Mouse (Mus musculus) heart, embryonic 15.5 days (tissue): ENCODE results near the gene Tram1l1. TPM values are rescaled to one million over a fixed set of nuclear protein-coding genes. Genes with fewer than 3 reads are reported as not detected.
"Not testable (repeated sequence)": the region's sequence is repeated elsewhere in the genome, so short reads cannot be mapped to it uniquely, and the experiment has no call there.

Experiments used
- ATAC-seq: fragments of 200-750 bp; cut with Nextera tagmentation; replicated peaks from 2 replicates; pipeline ENCODE4 v1.8.0; 2017; ENCODE audit warnings: low read depth, moderate TSS enrichment; ENCODE audit not compliant: insufficient number of reproducible peaks, insufficient read depth, low FRiP score
- H3K27ac ChIP-seq: fragments of 300-500 bp; sonication (generic); 2 replicates; pipeline ENCODE4 v1.5.1; 2015; ENCODE audit warnings: mild to moderate bottlenecking, inconsistent platforms
- H3K27me3 ChIP-seq: fragments of 300-500 bp; sonication (generic); 2 replicates; pipeline ENCODE4 v1.6.1; 2015; ENCODE audit warnings: inconsistent platforms
- H3K36me3 ChIP-seq: fragments of 300-500 bp; sonication (generic); 2 replicates; pipeline ENCODE4 v1.6.1; 2015; ENCODE audit warnings: mild to moderate bottlenecking, inconsistent platforms
- H3K4me1 ChIP-seq: fragments of 300-500 bp; sonication (generic); replicated peaks from 2 replicates; pipeline ENCODE4 v1.6.1; 2015; ENCODE audit warnings: inconsistent platforms
- H3K4me2 ChIP-seq: fragments of 300-500 bp; sonication (generic); 2 replicates; pipeline ENCODE4 v1.6.1; 2015; ENCODE audit warnings: inconsistent platforms, mild to moderate bottlenecking, moderate library complexity
- H3K4me3 ChIP-seq: fragments of 300-500 bp; sonication (generic); 2 replicates; pipeline ENCODE4 v1.5.1; 2015; ENCODE audit warnings: mild to moderate bottlenecking, inconsistent platforms
- H3K9ac ChIP-seq: fragments of 300-500 bp; sonication (generic); 2 replicates; pipeline ENCODE4 v1.6.1; 2015; ENCODE audit warnings: mild to moderate bottlenecking, inconsistent platforms
- H3K9me3 ChIP-seq: fragments of 300-500 bp; sonication (generic); replicated peaks from 2 replicates; pipeline ENCODE4 v1.6.1; 2016; ENCODE audit warnings: inconsistent platforms
- WGBS: fragments of 180-500 bp; shearing (Covaris S2); methylation state at CpG from one replicate; pipeline ENCODE4 v1.1.7; 2015; ENCODE audit warnings: mixed read lengths; 5-methylcytosine and 5-hydroxymethylcytosine counted together
- polyA plus RNA-seq: library from polyadenylated mRNA; unstranded; fragments of >200 nt; fragmentation: Nextera tagmentation; extraction: Ambion mirVana; gene quantifications from 2 replicates; pipeline ENCODE4 v1.2.1, GENCODE M21; 2015

Gene Tram1l1
- polyA plus RNA-seq = 2.7 and 3.1 TPM in 2 replicates

GRCm38 (mm10) chr3:124320821-124321576 is at the start of gene Tram1l1:
TSS of gene Tram1l1 (plus strand) at chr3:124320855.
- Histone ChIP-seq H3K36me3 (no peaks in the 10 kb centered on the region), H3K27me3 (no peaks in the 10 kb centered on the region), H3K4me3 (peak within 1 kb of the TSS; percentile 63), H3K9ac (peak within 1 kb of the TSS; percentile 54), H3K27ac (no peak within 1 kb of the TSS), H3K4me2 (peak within 1 kb of the TSS; percentile 85), H3K9me3 (no peaks in the 10 kb centered on the region), H3K4me1 (no peaks in the 10 kb centered on the region; the same call in 1 of the 2 replicates)
- peak; percentile 70 for ATAC-seq
- 3% methylated on average over 53 of the region's 53 CpGs for WGBS

DNA sequence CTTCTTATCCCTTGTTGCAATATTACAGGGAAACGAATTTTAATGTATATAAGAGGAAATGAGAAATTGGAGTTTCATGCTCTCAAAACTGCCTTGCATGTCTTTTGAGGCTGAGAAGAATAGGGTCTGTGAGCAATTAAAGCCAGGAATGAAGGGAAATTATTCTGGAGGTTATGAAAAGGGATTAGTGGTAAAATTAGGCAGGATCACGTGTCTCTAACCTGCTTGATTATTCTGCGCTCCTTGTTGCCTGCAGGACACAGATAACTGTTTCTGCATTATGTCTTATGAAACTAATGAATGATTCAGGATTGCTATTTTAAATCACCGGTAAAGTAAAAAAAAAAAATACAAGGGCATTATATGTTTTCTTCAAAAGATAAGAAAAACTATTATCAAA is 49.4 kb upstream of the Tram1l1 start:
- Histone ChIP-seq H3K4me3 (no peak overlapping the region), H3K36me3 (no peaks in the 10 kb centered on the region), H3K27me3 (no peaks in the 10 kb centered on the region), H3K4me2 (no peak overlapping the region), H3K9me3 (no peaks in the 10 kb centered on the region), H3K27ac (no peak overlapping the region), H3K4me1 (no peaks in the 10 kb centered on the region), H3K9ac (no peak overlapping the region)
- WGBS = 77% methylated on average over 4 of the region's 4 CpGs
- ATAC-seq = no peak

- H3K4me2 ChIP-seq = no peak overlapping the region
- H3K4me3 ChIP-seq = no peak overlapping the region
- H3K36me3 ChIP-seq = no peaks in the 10 kb centered on the region
- no peak overlapping the region for H3K9ac ChIP-seq
- ATAC-seq = no peak
- no peak overlapping the region for H3K27ac ChIP-seq
- no peaks in the 10 kb centered on the region for H3K4me1 ChIP-seq
- H3K9me3 ChIP-seq = no peaks in the 10 kb centered on the region
- WGBS = 60% methylated on average over 3 of the region's 3 CpGs
- no peaks in the 10 kb centered on the region for H3K27me3 ChIP-seq
Measured at GRCm38 (mm10) chr3:124271668-124272067, 49.0 kb upstream of the Tram1l1 start.

DNA sequence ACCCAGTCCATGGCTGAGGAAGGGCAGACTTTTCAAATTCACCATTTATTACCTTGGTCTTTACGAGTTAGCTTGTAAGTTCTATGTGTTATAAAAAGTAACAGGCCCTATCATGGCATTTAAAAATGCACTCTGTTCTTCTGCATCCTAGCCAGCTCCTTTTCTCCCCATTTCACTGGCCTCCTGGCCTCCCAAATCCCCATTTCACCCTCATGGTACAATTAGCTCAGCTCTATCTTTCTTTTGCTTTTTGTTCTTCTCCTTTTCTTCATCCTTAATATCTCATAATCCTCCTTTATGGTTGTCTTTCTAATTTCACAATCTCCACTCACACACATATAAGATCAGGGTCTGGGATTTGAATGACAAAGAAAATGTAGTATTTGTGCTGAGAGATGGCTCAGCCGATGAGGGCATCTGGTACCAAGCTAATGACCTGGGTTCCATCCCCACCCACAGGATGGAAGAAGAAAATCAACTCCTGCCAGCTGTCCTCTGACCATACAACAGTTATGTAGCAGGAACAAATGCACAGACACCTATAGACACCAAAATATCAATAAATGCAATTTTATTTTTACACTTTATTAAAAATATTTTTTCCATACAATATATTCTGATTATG is 48.1 kb upstream of the Tram1l1 start:
- H3K4me3 ChIP-seq = no peak overlapping the region

GRCm38 (mm10) chr3:124274928-124275609 is 45.6 kb upstream of the Tram1l1 start:
- ATAC-seq, H3K36me3 ChIP-seq, H3K9ac ChIP-seq, H3K27me3 ChIP-seq, H3K9me3 ChIP-seq, H3K4me3 ChIP-seq, H3K4me1 ChIP-seq, H3K27ac ChIP-seq: not testable (repeated sequence)
- WGBS = 10% methylated on average over 13 of the region's 13 CpGs
- H3K4me2 ChIP-seq = 0 out of 2 replicates have a peak overlapping the region, but pooled peaks have one; percentile 30

More for the DNA sequence above, 48.1 kb upstream of the Tram1l1 start:
- H3K9me3 ChIP-seq = no peaks in the 10 kb centered on the region
- 66% methylated on average over 2 of the region's 2 CpGs for WGBS
- H3K27ac ChIP-seq = no peak overlapping the region
- no peak overlapping the region for H3K4me2 ChIP-seq
- H3K36me3 ChIP-seq = no peaks in the 10 kb centered on the region
- H3K4me1 ChIP-seq = no peaks in the 10 kb centered on the region
- H3K9ac ChIP-seq = no peak overlapping the region
- H3K27me3 ChIP-seq = no peaks in the 10 kb centered on the region
- no peak for ATAC-seq

GRCm38 (mm10) chr3:124288936-124289335 is 31.7 kb upstream of the Tram1l1 start:
- not testable (repeated sequence) for H3K4me1 ChIP-seq, H3K9ac ChIP-seq, ATAC-seq, H3K27ac ChIP-seq, H3K4me3 ChIP-seq, H3K4me2 ChIP-seq, H3K9me3 ChIP-seq, H3K36me3 ChIP-seq, H3K27me3 ChIP-seq
- 31% methylated on average over 7 of the region's 7 CpGs for WGBS

GRCm38 (mm10) chr3:124319254-124319653 is 1.4 kb upstream of the Tram1l1 start:
- Histone ChIP-seq H3K27me3 (no peaks in the 10 kb centered on the region), H3K4me3 (no peak overlapping the region), H3K4me1 (no peaks in the 10 kb centered on the region; the same call in 1 of the 2 replicates), H3K9me3 (no peaks in the 10 kb centered on the region), H3K27ac (no peak overlapping the region), H3K36me3 (no peaks in the 10 kb centered on the region), H3K4me2 (no peak overlapping the region), H3K9ac (no peak overlapping the region)
- no peak for ATAC-seq
- 66% methylated on average over 4 of the region's 4 CpGs for WGBS

- no peaks in the 10 kb centered on the region for H3K36me3 ChIP-seq
- no peaks in the 10 kb centered on the region; the same call in 1 of the 2 replicates for H3K4me1 ChIP-seq
- no peak overlapping the region for H3K27ac ChIP-seq
- no peaks in the 10 kb centered on the region for H3K9me3 ChIP-seq
- WGBS = 14% methylated on average over 2 of the region's 2 CpGs
- H3K27me3 ChIP-seq = no peaks in the 10 kb centered on the region
- no peak for ATAC-seq
- peak overlapping the region; percentile 85 for H3K4me2 ChIP-seq
- H3K4me3 ChIP-seq = peak overlapping the region; percentile 63
- H3K9ac ChIP-seq = peak overlapping the region; percentile 54
Measured at GRCm38 (mm10) chr3:124320398-124320797, 257 bp upstream of the Tram1l1 start.

DNA sequence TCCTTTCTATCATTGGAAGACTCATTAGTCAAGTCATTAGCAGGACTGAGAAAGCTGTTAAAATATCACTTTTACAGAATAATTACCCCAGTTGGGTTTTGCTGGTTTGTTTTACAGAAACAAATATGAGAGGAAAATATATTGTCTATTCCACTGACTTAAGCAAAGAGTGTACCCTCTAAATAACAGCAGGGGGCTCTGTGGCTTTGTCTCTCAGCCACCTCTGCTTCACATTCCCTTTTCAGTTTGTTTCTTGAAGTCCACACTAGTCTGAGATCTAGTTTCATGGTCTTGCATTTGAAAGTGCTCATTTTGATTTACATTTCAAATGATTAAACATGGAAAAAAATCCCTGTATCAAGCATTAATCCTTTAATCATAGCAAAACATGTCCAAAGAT is 25.8 kb downstream of the Tram1l1 start:
- Histone ChIP-seq H3K4me1 (no peaks in the 10 kb centered on the region), H3K4me3 (no peak overlapping the region), H3K9ac (no peak overlapping the region), H3K9me3 (no peaks in the 10 kb centered on the region), H3K27ac (no peak overlapping the region), H3K36me3 (no peaks in the 10 kb centered on the region), H3K27me3 (no peaks in the 10 kb centered on the region), H3K4me2 (no peak overlapping the region)
- ATAC-seq = no peak

DNA sequence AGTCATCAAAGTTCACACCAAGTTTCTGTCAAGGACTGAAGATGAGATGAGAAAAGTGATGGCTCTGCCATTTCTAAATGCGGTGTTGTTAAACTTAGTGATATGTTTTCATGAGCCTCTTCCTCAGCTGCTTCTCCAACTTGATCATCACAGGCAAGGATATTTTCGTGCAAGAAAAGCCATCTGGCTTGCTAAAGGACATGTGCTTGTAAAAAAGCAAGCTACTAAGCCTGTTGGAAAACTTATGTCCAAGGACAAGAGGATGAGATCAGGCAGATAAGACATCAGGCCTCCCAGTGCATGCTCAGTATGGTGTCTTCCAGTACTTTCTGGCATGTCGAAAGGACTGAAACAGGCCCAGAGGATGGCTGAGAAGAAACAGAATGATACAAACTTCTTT is 36.9 kb downstream of the Tram1l1 start:
- 74% methylated on average over 3 of the region's 3 CpGs for WGBS
- Histone ChIP-seq H3K9ac (no peak overlapping the region), H3K4me3 (no peak overlapping the region), H3K4me1 (no peaks in the 10 kb centered on the region), H3K4me2 (no peak overlapping the region), H3K27ac (no peak overlapping the region), H3K9me3 (no peaks in the 10 kb centered on the region), H3K36me3 (no peaks in the 10 kb centered on the region), H3K27me3 (no peaks in the 10 kb centered on the region)
- ATAC-seq = no peak

DNA sequence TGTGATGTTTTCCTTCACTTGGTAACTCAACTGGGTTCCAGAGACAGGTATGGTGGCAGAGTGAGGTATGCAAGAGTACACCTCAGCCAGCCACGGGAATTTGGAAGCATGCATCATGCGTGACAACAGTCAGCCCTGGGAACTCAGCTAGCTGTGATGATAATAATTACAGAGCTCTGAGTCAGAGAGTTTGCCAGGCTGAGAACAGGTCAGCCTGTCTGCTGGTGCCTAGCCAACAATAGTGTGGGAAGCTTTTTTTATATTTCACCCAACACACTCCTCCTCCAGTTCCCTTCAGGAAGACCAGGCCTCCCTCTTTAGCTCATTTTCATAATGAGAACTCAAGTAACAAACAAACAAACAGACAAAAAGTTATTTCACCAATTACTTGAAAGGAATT is 51.4 kb downstream of the Tram1l1 start:
- ATAC-seq = no peak
- no peaks in the 10 kb centered on the region for H3K36me3 ChIP-seq
- no peaks in the 10 kb centered on the region for H3K9me3 ChIP-seq
- H3K27me3 ChIP-seq = no peaks in the 10 kb centered on the region
- H3K4me1 ChIP-seq = no peaks in the 10 kb centered on the region
- WGBS = 71% methylated on average over 2 of the region's 2 CpGs
- no peak overlapping the region for H3K9ac ChIP-seq
- H3K27ac ChIP-seq = no peak overlapping the region
- H3K4me3 ChIP-seq = no peak overlapping the region
- no peak overlapping the region for H3K4me2 ChIP-seq
